Mouse (Mus musculus) retina, postnatal 7 days (tissue): ENCODE data around the gene Fgl2.

Experiments
- DNase-seq: peaks from one replicate; pipeline ENCODE4 v3.0.0-alpha.2; 2012; ENCODE audit warnings: low read depth, low spot score

Gene Fgl2

DNA sequence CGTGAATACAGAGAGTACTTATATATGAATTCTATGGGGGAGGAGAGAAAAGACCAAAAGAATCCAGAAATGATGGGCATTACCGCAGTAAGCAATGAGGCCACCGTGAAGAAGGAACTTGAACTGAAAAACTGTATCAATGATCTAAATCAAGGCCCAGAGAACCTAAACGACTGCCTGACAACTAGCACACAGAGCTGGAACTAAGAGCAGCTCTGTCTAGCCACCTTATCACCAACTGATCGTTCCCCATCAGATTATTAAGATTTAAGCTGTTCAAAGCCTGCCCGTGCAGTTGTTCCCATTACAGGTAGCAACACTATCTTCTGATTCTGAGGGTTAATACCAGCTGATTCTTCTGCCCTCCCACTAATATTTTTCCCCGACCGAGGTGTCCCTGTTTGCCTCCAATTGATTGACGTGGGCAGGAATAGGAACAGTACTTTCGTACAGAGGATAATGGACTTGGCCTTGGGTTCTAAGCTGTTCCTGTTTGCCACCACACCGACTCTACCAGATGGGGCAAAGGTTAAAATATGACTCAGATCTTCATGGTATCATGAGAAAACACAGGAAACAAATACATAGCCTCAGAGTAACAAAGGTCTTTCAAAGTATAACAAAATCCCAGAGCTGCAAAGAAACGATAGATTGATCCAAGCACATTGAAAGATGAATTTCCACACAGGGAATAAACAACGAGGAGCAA, 12.0 kb downstream of the Fgl2 start:
- no peak for DNase-seq

DNA sequence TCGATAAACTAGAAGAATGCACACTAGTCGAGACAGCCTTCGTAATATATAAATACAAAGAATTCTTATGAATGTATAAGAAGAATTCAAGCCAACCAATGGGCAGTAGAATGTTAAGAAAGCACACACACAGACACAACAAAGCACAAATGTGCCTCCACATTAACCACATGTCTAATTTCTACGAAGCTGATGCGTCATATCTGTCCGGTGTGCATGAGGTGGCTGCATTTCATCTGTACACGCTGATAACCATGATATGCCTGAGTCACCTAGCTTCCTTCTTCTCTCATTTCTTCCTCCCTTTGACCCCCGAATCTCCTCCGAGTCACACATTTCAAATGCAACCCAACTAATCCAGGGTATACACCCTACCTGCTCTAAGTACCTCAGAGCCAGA, 12.5 kb downstream of the Fgl2 start:
- DNase-seq, result no peak

DNA sequence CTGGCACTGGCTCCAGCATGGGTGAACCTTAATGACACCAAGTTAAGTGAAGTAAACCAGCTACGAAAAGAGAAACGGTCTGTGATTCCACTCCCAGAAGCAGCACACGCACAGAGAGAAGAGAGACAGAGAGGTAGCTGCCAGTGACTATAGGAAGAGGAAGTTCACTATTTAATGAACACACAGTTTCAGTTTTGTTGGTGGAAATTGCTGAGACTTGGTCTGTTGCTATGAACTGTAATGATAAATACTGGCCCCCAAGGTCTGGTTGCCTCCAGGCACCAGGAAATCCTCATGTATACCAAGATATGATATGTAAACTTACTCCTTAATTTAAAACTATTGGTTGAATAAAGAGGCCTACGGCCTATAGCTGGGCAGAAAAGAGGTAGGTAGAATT, 14.0 kb downstream of the Fgl2 start:
- no peak for DNase-seq

DNA sequence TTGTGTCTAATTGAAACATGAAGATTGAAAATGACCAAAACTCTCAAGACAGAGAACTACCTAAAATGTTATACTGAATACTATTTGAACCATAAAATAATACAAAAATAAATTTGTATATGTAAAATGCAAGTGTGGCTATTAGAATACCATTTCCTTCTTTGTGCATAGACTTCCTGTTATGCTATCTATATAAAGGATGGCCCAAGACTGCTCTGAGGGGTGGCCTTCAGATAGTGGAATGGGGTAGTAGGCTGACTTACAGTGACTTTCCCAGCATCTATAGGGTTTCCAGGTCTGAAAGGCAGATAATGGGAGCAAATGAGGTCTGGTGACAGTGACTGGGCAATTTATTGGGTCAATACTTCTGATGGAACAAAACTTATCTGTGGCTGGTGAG, 14.9 kb downstream of the Fgl2 start:
- DNase-seq, result no peak

DNA sequence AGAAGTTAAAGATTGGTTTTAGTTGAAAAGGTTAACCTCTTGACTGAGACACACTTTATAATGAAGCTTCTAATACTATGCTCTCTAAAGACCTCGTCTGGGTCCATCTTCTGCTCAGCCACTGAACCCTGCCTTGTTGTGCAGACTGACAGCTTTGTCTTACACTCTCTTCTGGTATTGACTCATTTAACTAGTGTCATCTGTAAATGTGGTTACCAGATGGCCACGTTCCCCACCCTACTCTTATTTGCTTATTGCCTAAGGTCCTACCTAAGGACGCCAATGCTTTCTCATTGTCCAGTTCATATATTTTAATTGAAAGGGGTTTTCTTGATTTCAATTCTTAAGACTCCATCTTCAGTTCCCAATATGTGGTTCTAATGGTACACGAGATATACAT, 16.4 kb downstream of the Fgl2 start:
- no peak for DNase-seq

DNA sequence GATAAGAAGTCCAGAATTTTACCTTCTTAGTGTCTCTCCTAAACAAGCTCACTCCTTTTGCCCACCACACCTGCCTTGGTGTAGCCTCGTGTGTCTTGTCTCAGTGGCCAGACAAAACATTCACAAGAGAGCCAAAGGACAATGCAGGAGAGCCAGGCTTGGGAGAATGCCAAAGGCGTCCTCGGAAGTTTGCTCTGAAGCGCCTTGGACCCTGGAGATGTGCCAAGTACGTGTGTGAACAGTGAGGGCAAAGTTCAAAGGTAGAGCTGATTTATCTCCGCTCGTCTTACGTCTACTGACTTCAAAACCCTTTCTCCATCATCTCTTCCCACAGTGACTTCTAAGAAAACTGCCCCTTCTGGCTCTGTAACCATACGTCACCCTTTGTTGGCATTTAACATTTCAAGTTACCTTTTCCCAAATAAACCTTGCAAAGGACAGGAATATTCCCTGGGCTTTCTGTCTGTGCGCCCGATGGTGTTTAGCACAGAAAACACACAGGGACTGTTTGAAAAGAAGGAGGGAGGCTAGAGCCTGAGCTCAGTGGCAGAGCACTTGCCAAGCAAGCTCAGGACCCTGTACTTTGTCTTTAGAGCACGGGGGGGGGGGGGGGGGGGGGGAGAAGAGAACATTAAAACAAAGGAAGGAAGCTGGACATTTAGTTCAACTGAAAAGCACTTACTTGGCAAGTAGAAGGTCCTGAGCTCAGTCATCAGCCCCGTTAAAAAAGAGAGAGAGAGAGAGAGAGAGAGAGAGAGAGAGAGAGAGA, 19.4 kb downstream of the Fgl2 start:
- DNase-seq, result no peak

DNA sequence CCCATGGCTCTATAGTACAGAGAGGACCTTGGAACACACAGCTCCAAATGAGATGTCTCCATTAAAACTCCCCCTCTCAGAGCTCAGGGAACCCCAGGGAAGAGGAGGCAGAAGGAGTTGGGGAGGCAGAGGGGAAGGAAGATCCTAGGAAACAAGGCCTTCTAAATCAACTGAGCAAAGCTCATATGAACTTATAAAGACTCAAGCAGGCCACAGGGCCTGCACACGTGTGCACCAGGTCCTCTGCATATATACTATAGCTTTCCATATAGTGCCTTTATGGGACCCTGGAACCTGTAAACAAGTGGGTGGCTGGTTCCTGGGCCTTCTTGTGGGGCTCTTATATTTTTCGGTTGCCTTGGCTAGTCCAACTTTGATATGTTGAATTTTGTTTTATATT, 22.1 kb downstream of the Fgl2 start:
- no peak for DNase-seq

DNA sequence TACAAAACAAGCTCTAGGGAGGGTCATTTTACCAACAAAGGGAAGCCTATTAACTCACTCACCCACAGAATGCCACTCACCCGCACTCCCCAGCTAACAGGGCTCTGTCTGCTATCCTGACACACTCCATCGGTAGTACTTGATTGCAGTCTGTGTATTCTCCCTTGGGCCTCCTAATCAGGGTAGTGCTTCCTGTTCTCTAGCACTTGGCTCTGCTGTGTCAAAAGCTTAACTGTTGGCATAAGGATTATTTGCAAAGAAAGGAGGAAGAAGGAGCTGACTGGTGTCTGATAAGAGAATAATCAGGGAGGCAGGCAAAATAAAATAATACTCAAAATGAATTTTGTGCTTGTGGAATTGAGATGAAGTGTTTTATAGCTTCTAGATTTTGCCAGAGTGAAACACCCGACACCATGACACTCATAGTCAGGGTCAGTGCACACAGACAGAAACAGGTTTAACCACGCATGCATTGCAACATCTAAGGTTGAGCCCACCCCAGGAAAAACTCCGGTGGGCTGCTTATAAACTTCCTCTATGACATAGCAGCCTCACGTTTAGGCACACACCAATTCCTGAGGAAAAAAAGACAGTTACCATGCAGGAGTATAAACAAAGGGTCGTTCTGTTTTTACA, 22.9 kb downstream of the Fgl2 start:
- DNase-seq, result no peak

DNA sequence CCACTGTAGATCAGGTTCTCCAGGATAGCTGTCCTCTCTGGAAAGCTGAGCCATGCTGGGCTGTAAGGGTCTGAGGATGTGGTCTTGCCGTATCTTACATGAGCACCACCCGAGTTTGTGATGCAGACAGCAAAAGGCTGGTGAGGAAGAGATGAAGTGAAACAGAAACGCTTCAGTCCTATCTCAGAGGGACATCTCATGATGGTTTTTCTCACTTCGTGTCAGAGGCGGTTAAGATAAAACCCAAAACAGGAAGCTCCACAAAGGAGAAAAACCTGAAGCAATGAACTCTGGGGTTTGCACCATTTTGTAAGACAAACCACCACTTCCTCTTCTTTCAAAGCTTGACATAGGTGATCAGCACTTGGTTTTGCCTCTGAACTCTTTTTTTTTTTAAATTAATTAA, 38.8 kb downstream of the Fgl2 start:
- DNase-seq, result no peak

DNA sequence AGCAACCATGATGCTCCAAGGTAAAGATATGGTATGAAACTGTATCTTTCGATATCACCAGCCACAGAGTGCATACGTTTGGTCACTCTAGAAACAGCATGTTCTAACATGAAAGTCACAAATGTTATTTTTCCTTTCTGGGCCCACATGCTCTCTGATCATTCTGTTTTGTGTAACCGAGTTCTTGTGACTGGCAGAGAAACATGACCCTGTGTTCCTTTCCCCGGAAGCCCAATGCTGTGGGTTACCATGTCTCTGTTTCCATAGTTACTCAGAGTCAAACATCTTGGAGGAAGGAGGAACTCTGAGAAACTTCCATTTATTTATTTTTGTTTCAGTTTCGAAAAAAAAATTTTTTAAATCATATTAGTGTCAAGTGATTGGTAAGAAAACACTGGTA, 39.6 kb downstream of the Fgl2 start:
- no peak for DNase-seq

DNA sequence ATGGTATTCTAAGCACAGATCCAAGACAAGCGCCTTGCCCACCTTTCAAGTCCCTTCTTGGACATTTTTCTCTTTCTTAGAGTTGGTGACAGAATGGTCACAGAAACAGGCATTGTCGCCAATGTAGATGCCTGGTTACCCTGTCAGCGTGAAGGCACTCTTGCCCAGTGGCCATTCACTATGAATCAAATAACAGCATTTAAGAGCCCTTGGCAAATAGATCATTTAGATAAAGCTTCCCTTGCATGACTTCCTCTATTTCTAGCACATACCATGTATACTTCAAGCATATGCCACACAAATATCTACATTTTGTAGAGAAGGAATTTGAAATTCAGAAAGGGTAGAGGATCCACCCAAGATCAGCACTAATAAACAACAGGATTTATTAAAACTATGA, 40.9 kb downstream of the Fgl2 start:
- DNase-seq, result no peak

DNA sequence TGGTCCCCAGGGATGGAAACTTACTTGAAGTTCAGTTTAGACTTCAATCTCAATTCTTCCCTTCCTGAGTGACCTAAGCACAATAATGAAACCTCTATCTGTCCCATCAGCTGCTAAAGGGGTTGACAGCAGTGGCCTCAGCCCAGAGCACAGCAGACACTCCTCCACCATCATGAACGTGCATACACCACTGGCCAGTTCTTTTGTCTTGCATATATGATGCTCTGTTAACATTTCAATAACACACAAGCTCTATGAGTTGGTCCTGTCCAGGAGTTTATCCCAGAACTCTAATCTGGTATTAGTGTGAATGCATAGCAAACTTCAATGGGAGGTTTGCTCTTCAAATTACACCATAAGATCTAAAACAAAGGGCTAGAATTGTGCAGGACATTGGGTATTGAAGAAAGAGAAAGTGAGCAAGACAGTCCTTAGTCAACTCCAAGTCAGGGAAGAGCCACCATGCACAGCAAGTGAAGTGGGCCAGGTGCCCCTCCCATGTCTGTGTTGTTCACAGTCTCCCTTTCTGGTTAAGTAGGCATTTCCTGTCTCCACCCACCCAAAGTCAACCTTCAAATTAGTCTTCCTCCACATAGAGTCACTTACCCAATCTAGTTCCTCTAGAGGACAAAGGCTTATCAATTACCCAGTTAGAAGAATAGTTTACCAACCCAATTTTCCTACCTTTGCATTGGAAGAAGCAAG, 41.8 kb downstream of the Fgl2 start:
- DNase-seq, result no peak

DNA sequence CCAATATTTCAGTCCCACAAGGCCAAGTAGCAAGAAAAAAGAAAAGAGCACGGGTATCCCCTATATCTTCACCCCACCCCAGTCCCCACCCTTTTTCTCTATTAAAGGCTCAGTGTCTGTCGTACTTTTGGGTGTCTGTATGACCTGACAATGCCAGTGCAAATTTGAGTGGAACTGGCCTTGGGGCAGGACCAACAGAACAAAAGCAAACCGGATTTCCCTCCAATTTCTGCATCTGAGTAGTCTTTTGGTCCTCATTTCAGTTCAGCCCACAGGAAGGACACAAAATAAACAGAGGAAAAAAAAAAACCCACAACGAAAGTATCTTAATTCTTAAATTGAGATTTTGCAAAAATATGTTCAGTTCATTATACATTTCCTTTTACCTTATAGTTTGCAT, 46.2 kb downstream of the Fgl2 start:
- no peak for DNase-seq

DNA sequence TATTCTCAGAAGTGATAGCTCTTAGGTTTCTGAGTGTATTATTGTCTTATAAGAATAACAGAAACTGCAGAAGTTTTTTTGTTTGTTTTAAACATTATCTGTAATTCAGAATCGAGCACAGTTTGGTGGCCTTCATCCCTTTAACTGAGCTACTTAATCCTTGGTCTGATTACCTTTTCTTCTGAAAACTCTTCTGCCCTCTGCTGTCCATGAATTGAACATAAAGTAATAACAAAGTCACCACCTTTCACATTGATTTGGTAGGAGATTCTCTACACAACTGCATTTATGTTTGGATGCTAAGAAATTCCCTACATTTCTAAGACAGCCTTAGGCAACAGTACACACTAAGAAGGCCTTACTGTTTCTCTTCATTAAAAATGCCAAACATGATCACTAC, 48.2 kb downstream of the Fgl2 start:
- DNase-seq, result peak; percentile 16

DNA sequence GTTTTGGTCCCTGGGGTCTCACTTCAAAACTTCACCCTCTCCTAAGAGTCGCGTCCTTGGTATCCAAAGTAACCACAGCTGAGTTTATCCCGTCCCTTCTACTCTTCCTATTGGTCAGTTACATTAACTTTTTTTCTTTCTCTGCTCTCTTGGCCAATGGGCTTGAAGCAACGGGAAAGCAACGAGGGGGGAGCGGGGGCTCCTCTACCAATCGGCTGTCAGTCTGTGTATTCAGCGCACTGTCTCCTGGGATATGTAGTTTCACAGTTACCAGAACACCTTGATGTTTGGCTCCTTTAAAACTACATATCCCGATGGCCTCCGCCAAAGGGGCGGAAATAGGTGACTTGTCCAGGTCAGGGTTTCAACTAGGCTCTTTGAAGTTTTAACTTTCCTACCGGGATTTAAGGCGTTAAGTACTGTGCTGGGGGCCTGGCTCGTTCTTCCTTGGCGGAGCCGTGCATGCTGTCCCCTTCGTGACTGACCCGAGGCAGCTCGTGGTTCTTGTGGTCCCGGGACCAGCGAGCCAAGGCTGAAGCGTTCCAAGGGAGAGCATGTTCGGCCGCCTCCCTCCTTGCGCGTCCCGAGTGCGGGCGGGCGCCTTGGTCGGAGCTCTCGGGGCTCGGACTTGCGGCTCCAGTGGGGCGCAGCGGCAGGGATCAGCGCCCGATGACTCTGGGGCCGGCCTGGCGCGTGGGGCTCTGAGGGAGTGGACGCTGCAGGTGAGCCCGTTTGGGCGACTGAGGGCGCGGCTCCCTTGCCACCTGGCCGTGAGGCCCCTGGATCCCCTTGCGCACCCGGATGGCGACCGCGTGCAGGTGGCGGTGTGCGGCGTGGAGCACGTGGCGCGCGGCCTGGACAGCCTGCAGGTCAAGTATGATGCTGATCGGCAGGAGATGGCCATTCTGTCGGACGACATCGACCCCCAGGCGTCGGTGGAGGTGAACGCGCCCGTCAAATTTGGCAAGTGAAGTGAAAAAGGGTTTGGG, 52.5 kb downstream of the Fgl2 start, which contains the start of the genes Ccdc146 and Fam185a:
Gene Ccdc146 (minus strand): TSS at position 64 of the 989 bp plus-strand sequence.
Gene Fam185a (plus strand): TSS at position 345 of the 989 bp plus-strand sequence.
- peak; percentile 92 for DNase-seq

DNA sequence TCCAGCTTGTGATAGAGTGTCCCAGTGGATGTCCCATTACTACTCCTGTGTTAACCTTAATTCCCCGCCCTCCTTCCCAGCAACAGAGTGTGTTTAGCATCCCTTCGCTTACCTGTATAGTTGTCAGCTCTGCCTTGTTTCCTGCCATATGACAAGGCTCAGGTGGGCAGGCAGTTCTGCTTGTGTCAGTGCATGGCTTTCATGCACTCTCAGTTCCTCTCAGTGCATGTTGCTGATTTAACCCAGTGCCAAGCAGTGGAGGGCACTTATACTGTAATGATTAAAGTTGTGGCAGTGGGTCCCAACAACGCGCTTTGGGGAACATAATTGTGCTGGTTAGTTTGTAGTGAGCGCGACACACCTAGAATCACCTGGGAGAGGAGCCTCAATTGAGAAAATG, 54.2 kb downstream of the Fgl2 start:
- DNase-seq, result no peak
